Mouse (Mus musculus) liver, postnatal 0 days (tissue): ENCODE measurements around the gene Tmem238l.

Source experiments
- CTCF ChIP-seq: sonication (generic); IDR thresholded peaks from 2 replicates; pipeline ENCODE4 v1.5.1; 2016; ENCODE audit warnings: antibody characterized with exemption, low read depth
- EP300 ChIP-seq: IDR thresholded peaks from 2 replicates; pipeline ENCODE4 v1.6.1; 2016; ENCODE audit warnings: antibody characterized with exemption, low read depth, mild to moderate bottlenecking

DNA sequence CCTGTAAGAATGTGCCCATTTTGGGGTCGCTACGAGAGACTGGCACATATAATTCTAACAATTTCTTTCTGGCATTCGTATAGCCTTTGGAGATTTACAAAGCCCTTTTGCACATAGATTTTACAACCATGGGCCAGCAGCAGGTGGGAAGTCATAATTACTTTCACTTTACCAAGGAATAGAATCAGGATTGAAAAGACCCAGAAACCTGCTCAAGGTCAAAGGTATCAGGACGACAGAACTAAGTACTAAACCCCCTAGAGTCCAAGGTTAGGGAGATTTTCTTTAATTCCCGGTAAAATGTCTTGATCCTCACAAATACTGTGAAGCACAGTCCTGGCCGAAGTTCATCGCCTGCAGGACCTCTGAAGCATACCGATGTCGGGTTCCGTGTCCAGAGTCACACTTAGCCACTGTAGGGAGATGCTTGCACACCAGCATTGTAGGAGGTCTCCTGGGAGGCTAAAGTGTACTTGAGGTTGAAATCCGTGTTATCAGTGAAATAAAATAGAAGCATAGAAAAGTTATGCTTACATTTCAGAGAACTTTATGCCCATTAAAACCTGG is 28.8 kb downstream of the Tmem238l start:
- no peak for TF ChIP-seq CTCF
- no peak for TF ChIP-seq EP300
